Mouse (Mus musculus): ENCODE results near the gene Actb.

Gene Actb

GRCm38 (mm10) chr5:142879318-142880175 is 27.0 kb downstream of the Actb start:
- DNase-seq (ENCODE audit: low read depth, low spot score): peak; percentile 93

- no peak for DNase-seq (ENCODE audit: low read depth, low spot score)
These were observed 28.0 kb downstream of the Actb start for GRCm38 (mm10) chr5:142878570-142878969.

GRCm38 (mm10) chr5:142877337-142878280 is 28.9 kb downstream of the Actb start:
- peak; percentile 92 for DNase-seq (ENCODE audit: low read depth, low spot score)

- no peak for DNase-seq (ENCODE audit: low read depth, low spot score)
These were observed 29.7 kb downstream of the Actb start for GRCm38 (mm10) chr5:142876896-142877295.

GRCm38 (mm10) chr5:142875513-142875905 is 31.0 kb downstream of the Actb start:
- no peak for DNase-seq (ENCODE audit: low read depth, low spot score)

GRCm38 (mm10) chr5:142874791-142875512 is 31.6 kb downstream of the Actb start:
- no peak for DNase-seq (ENCODE audit: low read depth, low spot score)

GRCm38 (mm10) chr5:142873718-142874117 is 32.8 kb downstream of the Actb start:
- no peak for DNase-seq (ENCODE audit: low read depth, low spot score)

- no peak for DNase-seq (ENCODE audit: low read depth, low spot score)
These were observed 34.8 kb downstream of the Actb start for GRCm38 (mm10) chr5:142871765-142872164.

- no peak for DNase-seq (ENCODE audit: low read depth, low spot score)
These were observed 37.1 kb downstream of the Actb start for GRCm38 (mm10) chr5:142869463-142869862.

- no peak for DNase-seq (ENCODE audit: low read depth, low spot score)
These were observed 48.8 kb downstream of the Actb start for GRCm38 (mm10) chr5:142857763-142858229.

GRCm38 (mm10) chr5:142856408-142856807 is 50.1 kb downstream of the Actb start:
- DNase-seq (ENCODE audit: low read depth, low spot score): no peak

- peak; percentile 41 for DNase-seq (ENCODE audit: low read depth, low spot score)
These were observed 51.7 kb downstream of the Actb start for GRCm38 (mm10) chr5:142854877-142855276.

GRCm38 (mm10) chr5:142853585-142853984 is 53.0 kb downstream of the Actb start:
- no peak for DNase-seq (ENCODE audit: low read depth, low spot score)
